ENCODE assay signal across 13 mouse cellular contexts in genomic region chr6:113747284-113747683, GRCm38 (mm10). TPM values are rescaled to one million over a fixed set of nuclear protein-coding genes. Genes with fewer than 3 reads are reported as not detected.
"Had no signal": no experiment of that assay in that cellular context is flagged by ENCODE, and none has a peak within 500 bp of the region (broad histone marks: within the 10 kb centered on the region; RNA-seq: fewer than 3 reads in every experiment).

No protein-coding gene starts in this region.

- DNase-seq: liver, embryonic 13.5 days; liver, postnatal 0 days; lung, adult 2 months; lung, postnatal 14 days; lung, postnatal 36 days; right cerebral cortex, postnatal 25 days; spleen, adult 18-20 months; thymus, adult 18-20 months; thymus, postnatal 14 days; thymus, postnatal 36 days had no signal

RNA-seq across cellular contexts. Expression of gene Ghrl, which starts 27.6 kb away (rescaled TPM):
- total RNA-seq: midbrain, postnatal 0 days; monocyte, adult 5-6 weeks; neutrophil, adult 5-6 weeks had no signal
